Mouse (Mus musculus) left cerebral cortex, adult 2 months (tissue): ENCODE data around the gene Sds. TPM values are rescaled to one million over a fixed set of nuclear protein-coding genes. Genes with fewer than 3 reads are reported as not detected.

Source experiments
- DNase-seq, 2 experiments: peaks; one replicate each; pipeline ENCODE4 v3.0.0; 2021 to 2022; ENCODE audit warnings: low spot score in 2 of 2, mixed read lengths in 1 of 2; ENCODE audit errors: extremely low spot score in 1 of 2
- H3K27ac ChIP-seq: fragments of 200-600 bp; 2 replicates; pipeline ENCODE4 v1.8.1; 2022
- H3K4me3 ChIP-seq: fragments of 200-600 bp; 2 replicates; pipeline ENCODE4 v1.8.1; 2022
- CTCF ChIP-seq: fragments of 200-600 bp; IDR thresholded peaks from 2 replicates; pipeline ENCODE4 v1.8.1; 2022; ENCODE audit warnings: antibody characterized with exemption, mild to moderate bottlenecking, moderate library complexity
- intact Hi-C: fragments of 180-260 bp; cut with DNase I; formaldehyde crosslinking; loops from one replicate; pipeline ENCODE4 v1.15.1; 2025
- total RNA-seq, 2 experiments: library from RNA; stranded (reverse); gene quantifications; 2 replicates each; pipeline ENCODE4 v1.2.3; 2021

Gene Sds
- total RNA-seq, 2 experiments from 2014 or later: 0.61 TPM; not detected in 1

GRCm38 (mm10) chr5:120468830-120469229 lies 7.5 kb upstream of the Sds start:
- intact Hi-C loops: no loop called here
- DNase-seq: no peak
- TF ChIP-seq CTCF: no peak
- H3K27ac ChIP-seq: no peak overlapping the region
- H3K4me3 ChIP-seq: no peak overlapping the region

- Histone ChIP-seq H3K27ac (no peak overlapping the region), H3K4me3 (no peak overlapping the region)
- DNase-seq: no peak
- intact Hi-C loops: no loop called here
- no peak for TF ChIP-seq CTCF
These were observed 4.8 kb upstream of the Sds start for GRCm38 (mm10) chr5:120471538-120471937.

GRCm38 (mm10) chr5:120472770-120473169 lies 3.6 kb upstream of the Sds start, which contains the start of gene Sdsl:
Sdsl (minus strand) TSS chr5:120472810.
- DNase-seq: no peak
- intact Hi-C loops: no loop called here
- TF ChIP-seq CTCF: no peak
- H3K27ac ChIP-seq: no peak within 1 kb of the TSS
- no peak within 1 kb of the TSS for H3K4me3 ChIP-seq

- no peak overlapping the region for H3K4me3 ChIP-seq
- no peak overlapping the region for H3K27ac ChIP-seq
- intact Hi-C loops: no loop called here
- TF ChIP-seq CTCF: no peak
- DNase-seq: no peak
These were observed 3.0 kb upstream of the Sds start for GRCm38 (mm10) chr5:120473361-120473760.

GRCm38 (mm10) chr5:120475861-120476260 lies 465 bp upstream of the Sds start:
- DNase-seq: no peak
- intact Hi-C loops: no loop called here

GRCm38 (mm10) chr5:120477993-120478392 lies 1.7 kb downstream of the Sds start:
- TF ChIP-seq CTCF: no peak
- no peak for DNase-seq
- intact Hi-C loops: no loop called here
- Histone ChIP-seq H3K4me3 (no peak overlapping the region), H3K27ac (no peak overlapping the region)

More at GRCm38 (mm10) chr5:120475861-120476260, 465 bp upstream of the Sds start:
- no peak for TF ChIP-seq CTCF
- H3K4me3 ChIP-seq: no peak overlapping the region
- H3K27ac ChIP-seq: no peak overlapping the region

- Histone ChIP-seq H3K27ac (no peak overlapping the region), H3K4me3 (no peak overlapping the region)
- TF ChIP-seq CTCF: peak; percentile 39
- intact Hi-C loops: no loop called here
- no peak for DNase-seq
These were observed 3.2 kb downstream of the Sds start for GRCm38 (mm10) chr5:120479538-120479937.

- no peak for TF ChIP-seq CTCF
- intact Hi-C loops: no loop called here
- H3K4me3 ChIP-seq: no peak overlapping the region
- H3K27ac ChIP-seq: no peak overlapping the region
- no peak for DNase-seq
These were observed 4.9 kb downstream of the Sds start for GRCm38 (mm10) chr5:120481205-120481604.

- Histone ChIP-seq H3K27ac (no peak overlapping the region), H3K4me3 (no peak overlapping the region)
- intact Hi-C loops: no loop called here
- DNase-seq: no peak
- no peak for TF ChIP-seq CTCF
These were observed 7.1 kb downstream of the Sds start for GRCm38 (mm10) chr5:120483399-120483798.

- no peak for DNase-seq
- intact Hi-C loops: no loop called here
- no peak for TF ChIP-seq CTCF
- H3K4me3 ChIP-seq: no peak overlapping the region
- no peak overlapping the region for H3K27ac ChIP-seq
These were observed 11.5 kb downstream of the Sds start for GRCm38 (mm10) chr5:120487844-120488243.

GRCm38 (mm10) chr5:120490679-120491192 lies 14.4 kb downstream of the Sds start:
- no peak overlapping the region for H3K4me3 ChIP-seq
- intact Hi-C loops: no loop called here
- peak overlapping the region; percentile 55 for H3K27ac ChIP-seq
- peak in 1 of 2 experiments; percentile 47 for DNase-seq
- TF ChIP-seq CTCF: no peak

GRCm38 (mm10) chr5:120492437-120492836 lies 16.1 kb downstream of the Sds start:
- intact Hi-C loops: no loop called here
- no peak overlapping the region for H3K27ac ChIP-seq
- no peak overlapping the region for H3K4me3 ChIP-seq
- TF ChIP-seq CTCF: peak; percentile 47
- DNase-seq: no peak

- no peak overlapping the region for H3K27ac ChIP-seq
- intact Hi-C loops: no loop called here
These were observed 17.1 kb downstream of the Sds start for GRCm38 (mm10) chr5:120493440-120493839.

More at GRCm38 (mm10) chr5:120493440-120493839, 17.1 kb downstream of the Sds start:
- DNase-seq: no peak
- no peak for TF ChIP-seq CTCF
- H3K4me3 ChIP-seq: no peak overlapping the region
